Mouse (Mus musculus): Measurements from ENCODE around the gene Ube2m. TPM values are rescaled to one million over a fixed set of nuclear protein-coding genes. Genes with fewer than 3 reads are reported as not detected.
A peak's percentile ranks its signal among the peaks of the same experiment; 100 is the strongest.

The Ube2m gene
- polyA plus RNA-seq, 1 experiment from 2014 or later = 156 TPM

DNA sequence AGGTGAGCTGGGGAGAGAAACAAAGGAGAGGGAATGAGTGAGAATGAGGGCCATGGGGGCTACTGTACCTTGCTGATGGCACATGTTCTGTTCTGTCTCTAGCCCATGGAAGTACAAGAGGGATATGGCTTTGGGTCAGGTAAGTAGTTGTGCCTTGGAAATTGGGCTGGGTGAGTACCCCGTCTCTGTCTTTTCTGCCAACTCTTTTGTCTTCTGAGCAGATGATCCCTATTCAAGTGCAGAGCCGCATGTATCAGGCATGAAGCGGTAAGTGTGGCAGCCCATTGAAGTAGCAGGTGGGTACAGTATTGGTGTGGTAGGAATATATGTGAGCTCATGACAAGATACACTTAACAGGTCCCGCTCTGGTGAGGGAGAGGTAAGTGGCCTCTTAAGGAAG is 9.1 kb downstream of the Ube2m start:
- peaks cover 83% of the 10 kb centered on the region for H3K36me3 ChIP-seq (ENCODE audit: control insufficient read depth, insufficient read depth, low read length)
- no peaks in the 10 kb centered on the region for H3K9me3 ChIP-seq (ENCODE audit: control insufficient read depth, low read length)
- no peak overlapping the region for H3K4me2 ChIP-seq (replicated peaks; ENCODE audit: low read depth, low read length)
- no peaks in the 10 kb centered on the region for H3K27me3 ChIP-seq (ENCODE audit: control insufficient read depth, insufficient read depth, low read length)
- 90% methylated on average over 4 of the region's 4 CpGs for WGBS
- no peak for ATAC-seq (ENCODE audit: low FRiP score, low TSS enrichment)
- H3K9ac ChIP-seq (ENCODE audit: low read depth, low read length) = no peak overlapping the region
- no peak overlapping the region for H3K27ac ChIP-seq (ENCODE audit: low read depth, low read length)
- H3K4me3 ChIP-seq (ENCODE audit: low read length) = no peak overlapping the region
- peaks cover 21% of the 10 kb centered on the region for H3K4me1 ChIP-seq (ENCODE audit: control insufficient read depth, insufficient read depth, low read length)

DNA sequence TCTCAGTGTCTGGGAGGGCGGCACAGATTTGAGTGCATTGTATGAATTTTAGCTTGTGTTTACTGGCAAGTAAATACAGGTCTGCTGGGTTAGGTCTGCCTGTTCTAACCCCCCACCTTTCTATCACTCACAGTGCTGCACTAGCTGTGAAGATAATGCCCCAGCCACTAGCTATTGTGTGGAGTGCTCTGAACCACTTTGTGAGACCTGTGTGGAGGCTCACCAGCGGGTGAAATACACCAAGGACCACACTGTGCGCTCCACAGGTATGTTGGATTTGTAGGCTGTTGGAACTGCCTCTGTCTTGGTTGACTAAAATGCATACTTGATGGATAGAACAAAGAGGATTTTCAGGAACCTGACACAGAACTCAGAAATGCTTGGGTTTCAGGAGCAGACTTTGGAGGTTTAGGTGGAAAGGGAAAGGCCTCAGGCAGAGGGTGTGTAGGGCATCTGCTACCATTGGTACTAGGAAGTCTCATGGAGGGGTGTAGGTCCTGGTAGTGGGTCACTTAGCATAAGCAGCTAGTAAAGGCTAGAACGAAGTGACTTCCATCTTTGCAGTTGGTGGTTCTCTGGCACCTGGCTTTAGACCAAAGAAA is 12.5 kb downstream of the Ube2m start:
- peaks cover 56% of the 10 kb centered on the region for H3K36me3 ChIP-seq (ENCODE audit: control insufficient read depth, insufficient read depth, low read length)
- no peaks in the 10 kb centered on the region for H3K27me3 ChIP-seq (ENCODE audit: control insufficient read depth, insufficient read depth, low read length)
- H3K4me2 ChIP-seq (replicated peaks; ENCODE audit: low read depth, low read length) = peak overlapping the region; percentile 98
- H3K9me3 ChIP-seq (ENCODE audit: control insufficient read depth, low read length) = no peaks in the 10 kb centered on the region
- no peak for ATAC-seq (ENCODE audit: low FRiP score, low TSS enrichment)
- peak overlapping the region; percentile 96 for H3K4me3 ChIP-seq (ENCODE audit: low read length)
- peak overlapping the region; percentile 99 for H3K9ac ChIP-seq (ENCODE audit: low read depth, low read length)
- WGBS = 26% methylated on average over 4 of the region's 4 CpGs
- peak overlapping the region; percentile 100; the same call in 1 of the 2 replicates for H3K27ac ChIP-seq (ENCODE audit: low read depth, low read length)
- H3K4me1 ChIP-seq (ENCODE audit: control insufficient read depth, insufficient read depth, low read length) = peaks cover 24% of the 10 kb centered on the region

DNA sequence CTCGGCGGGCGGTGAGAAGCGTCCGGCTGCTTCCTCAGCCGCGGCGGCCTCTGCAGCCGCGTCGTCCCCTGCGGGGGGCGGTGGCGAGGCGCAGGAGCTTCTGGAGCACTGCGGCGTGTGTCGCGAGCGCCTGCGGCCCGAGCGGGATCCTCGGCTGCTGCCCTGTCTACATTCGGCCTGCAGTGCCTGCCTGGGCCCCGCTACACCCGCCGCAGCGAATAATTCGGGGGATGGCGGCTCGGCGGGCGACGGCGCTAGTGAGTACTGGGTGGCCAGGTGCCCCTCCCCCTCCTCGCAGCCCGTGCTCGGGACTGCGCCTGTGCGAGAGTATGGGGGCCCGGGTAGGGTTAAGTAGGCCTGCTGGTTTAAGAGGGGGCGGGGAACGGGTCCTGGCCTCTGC is 13.3 kb downstream of the Ube2m start:
- Histone ChIP-seq H3K27me3 (ENCODE audit: control insufficient read depth, insufficient read depth, low read length) (no peaks in the 10 kb centered on the region), H3K4me2 (replicated peaks; ENCODE audit: low read depth, low read length) (peak overlapping the region; percentile 98), H3K4me3 (ENCODE audit: low read length) (peak overlapping the region; percentile 96), H3K9ac (ENCODE audit: low read depth, low read length) (peak overlapping the region; percentile 99), H3K36me3 (ENCODE audit: control insufficient read depth, insufficient read depth, low read length) (peaks cover 48% of the 10 kb centered on the region), H3K27ac (ENCODE audit: low read depth, low read length) (peak overlapping the region; percentile 100), H3K4me1 (ENCODE audit: control insufficient read depth, insufficient read depth, low read length) (peaks cover 24% of the 10 kb centered on the region), H3K9me3 (ENCODE audit: control insufficient read depth, low read length) (no peaks in the 10 kb centered on the region)
- WGBS = 0% methylated on average over 39 of the region's 44 CpGs
- ATAC-seq (ENCODE audit: low FRiP score, low TSS enrichment) = peak; percentile 53

DNA sequence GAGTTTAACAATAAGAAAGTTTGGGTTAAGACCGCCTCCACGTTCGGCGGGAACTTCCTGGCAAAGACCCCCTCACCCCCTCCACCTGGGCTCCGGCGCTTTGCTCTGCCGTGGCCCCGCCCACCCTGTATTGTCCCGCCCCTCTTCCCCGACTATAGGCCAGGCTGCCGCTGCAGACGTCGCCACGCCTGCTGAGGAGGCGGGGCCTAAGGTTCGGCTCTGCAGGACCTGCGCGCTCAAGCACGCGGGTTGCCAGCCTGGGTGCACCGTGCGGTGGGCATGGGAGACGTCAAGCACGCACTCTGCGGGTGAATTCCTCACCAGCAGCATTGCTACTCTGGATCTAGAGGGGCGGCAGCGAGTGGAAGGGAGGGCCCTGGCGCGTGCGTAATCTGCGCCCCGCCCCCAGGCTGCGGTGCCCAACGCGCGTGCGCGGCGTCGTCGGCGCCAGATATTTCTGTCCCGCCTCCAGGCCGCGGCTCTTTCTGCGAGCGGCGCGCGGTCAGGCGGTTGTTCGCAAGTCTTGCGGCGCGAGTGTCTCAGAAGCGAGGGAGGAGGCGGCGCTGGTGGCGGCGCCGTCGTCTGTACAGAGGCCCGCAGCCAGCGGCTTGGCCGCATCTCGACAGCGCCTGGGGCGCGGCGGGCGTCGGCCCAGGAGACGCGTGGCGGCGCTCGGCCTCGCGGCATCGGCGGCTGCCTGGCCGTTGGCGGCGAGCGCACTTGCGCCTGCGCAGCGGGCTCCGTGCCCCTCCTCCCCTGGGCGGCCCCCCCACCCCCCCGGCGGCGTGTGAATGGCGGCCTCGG is 13.9 kb downstream of the Ube2m start:
- under 1% methylated on average over 82 of the region's 95 CpGs for WGBS
- ATAC-seq (ENCODE audit: low FRiP score, low TSS enrichment) = peak; percentile 82
- H3K27me3 ChIP-seq (ENCODE audit: control insufficient read depth, insufficient read depth, low read length) = no peaks in the 10 kb centered on the region
- peak overlapping the region; percentile 98 for H3K4me2 ChIP-seq (replicated peaks; ENCODE audit: low read depth, low read length)
- H3K27ac ChIP-seq (ENCODE audit: low read depth, low read length) = peak overlapping the region; percentile 100
- peak overlapping the region; percentile 96 for H3K4me3 ChIP-seq (ENCODE audit: low read length)
- H3K36me3 ChIP-seq (ENCODE audit: control insufficient read depth, insufficient read depth, low read length) = peaks cover 41% of the 10 kb centered on the region
- H3K9me3 ChIP-seq (ENCODE audit: control insufficient read depth, low read length) = no peaks in the 10 kb centered on the region
- peak overlapping the region; percentile 99 for H3K9ac ChIP-seq (ENCODE audit: low read depth, low read length)
- H3K4me1 ChIP-seq (ENCODE audit: control insufficient read depth, insufficient read depth, low read length) = peaks cover 24% of the 10 kb centered on the region

DNA sequence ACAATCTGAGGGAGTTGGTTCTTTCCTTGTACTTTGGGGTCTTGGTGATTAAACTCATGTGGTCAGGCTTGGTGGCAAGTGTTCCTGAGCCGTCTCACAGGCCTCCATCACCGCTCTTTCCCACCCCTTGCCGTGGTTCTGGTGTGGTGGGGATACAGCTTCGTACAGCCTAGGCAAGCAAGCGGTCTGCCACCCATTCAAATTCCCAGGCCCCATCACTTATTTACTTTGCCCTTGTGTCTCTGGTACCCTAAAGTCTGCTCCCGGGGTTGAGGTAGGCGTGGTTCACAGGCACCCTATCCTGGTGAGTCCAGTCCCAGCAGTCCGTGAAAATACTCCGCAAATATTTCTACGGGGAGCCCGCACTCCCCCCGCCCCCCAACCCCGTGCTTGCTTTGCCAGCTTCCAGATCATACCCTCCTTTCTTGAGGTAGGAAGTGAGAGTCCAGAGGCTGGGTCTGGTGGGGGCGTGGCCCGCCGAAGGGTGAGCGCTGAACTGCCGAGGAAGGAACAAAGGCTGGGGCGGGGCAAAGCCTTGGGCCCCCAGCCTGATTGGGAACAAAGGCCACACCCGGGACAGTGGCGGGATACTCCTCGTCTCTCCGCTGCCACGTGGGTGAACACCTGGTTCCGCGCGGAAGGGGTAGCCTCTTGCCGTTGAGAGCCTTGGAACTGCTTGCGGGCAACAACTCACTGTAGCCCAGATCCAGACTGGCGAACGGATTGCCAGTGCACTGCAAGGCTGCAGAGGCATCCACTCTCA is 15.1 kb downstream of the Ube2m start:
- peak; percentile 87 for ATAC-seq (ENCODE audit: low FRiP score, low TSS enrichment)
- peak overlapping the region; percentile 96 for H3K4me3 ChIP-seq (ENCODE audit: low read length)
- peaks cover 24% of the 10 kb centered on the region for H3K4me1 ChIP-seq (ENCODE audit: control insufficient read depth, insufficient read depth, low read length)
- H3K36me3 ChIP-seq (ENCODE audit: control insufficient read depth, insufficient read depth, low read length) = peaks cover 29% of the 10 kb centered on the region
- peak overlapping the region; percentile 99 for H3K9ac ChIP-seq (ENCODE audit: low read depth, low read length)
- peak overlapping the region; percentile 100 for H3K27ac ChIP-seq (ENCODE audit: low read depth, low read length)
- H3K27me3 ChIP-seq (ENCODE audit: control insufficient read depth, insufficient read depth, low read length) = no peaks in the 10 kb centered on the region
- WGBS = 2% methylated on average over 31 of the region's 31 CpGs
- no peaks in the 10 kb centered on the region for H3K9me3 ChIP-seq (ENCODE audit: control insufficient read depth, low read length)
- H3K4me2 ChIP-seq (replicated peaks; ENCODE audit: low read depth, low read length) = peak overlapping the region; percentile 98

DNA sequence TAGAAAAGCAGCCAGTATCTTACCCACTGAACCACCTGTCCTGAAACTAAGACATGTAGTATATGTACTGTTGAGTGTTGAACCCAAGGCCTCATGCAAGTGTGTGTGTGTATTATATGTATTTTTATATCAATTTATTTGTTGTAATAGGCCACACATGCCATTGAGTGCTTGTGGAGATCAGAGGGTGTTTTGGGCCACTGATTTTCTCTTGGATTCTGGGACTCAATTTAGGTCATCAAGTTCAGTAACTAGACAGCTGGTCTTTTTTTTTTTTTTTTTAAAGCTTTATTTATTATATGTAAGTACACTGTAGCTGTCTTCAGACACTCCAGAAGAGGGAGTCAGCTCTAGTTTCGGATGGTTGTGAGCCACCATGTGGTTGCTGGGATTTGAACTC is 22.9 kb downstream of the Ube2m start:
- Histone ChIP-seq H3K27ac (ENCODE audit: low read depth, low read length) (no peak overlapping the region), H3K9me3 (ENCODE audit: control insufficient read depth, low read length) (no peaks in the 10 kb centered on the region), H3K4me1 (ENCODE audit: control insufficient read depth, insufficient read depth, low read length) (no peaks in the 10 kb centered on the region), H3K4me2 (replicated peaks; ENCODE audit: low read depth, low read length) (no peak overlapping the region), H3K9ac (ENCODE audit: low read depth, low read length) (no peak overlapping the region), H3K4me3 (ENCODE audit: low read length) (no peak overlapping the region), H3K36me3 (ENCODE audit: control insufficient read depth, insufficient read depth, low read length) (no peaks in the 10 kb centered on the region), H3K27me3 (ENCODE audit: control insufficient read depth, insufficient read depth, low read length) (no peaks in the 10 kb centered on the region)
- WGBS = 79% methylated on average over 1 of the region's 1 CpGs
- no peak for ATAC-seq (ENCODE audit: low FRiP score, low TSS enrichment)

DNA sequence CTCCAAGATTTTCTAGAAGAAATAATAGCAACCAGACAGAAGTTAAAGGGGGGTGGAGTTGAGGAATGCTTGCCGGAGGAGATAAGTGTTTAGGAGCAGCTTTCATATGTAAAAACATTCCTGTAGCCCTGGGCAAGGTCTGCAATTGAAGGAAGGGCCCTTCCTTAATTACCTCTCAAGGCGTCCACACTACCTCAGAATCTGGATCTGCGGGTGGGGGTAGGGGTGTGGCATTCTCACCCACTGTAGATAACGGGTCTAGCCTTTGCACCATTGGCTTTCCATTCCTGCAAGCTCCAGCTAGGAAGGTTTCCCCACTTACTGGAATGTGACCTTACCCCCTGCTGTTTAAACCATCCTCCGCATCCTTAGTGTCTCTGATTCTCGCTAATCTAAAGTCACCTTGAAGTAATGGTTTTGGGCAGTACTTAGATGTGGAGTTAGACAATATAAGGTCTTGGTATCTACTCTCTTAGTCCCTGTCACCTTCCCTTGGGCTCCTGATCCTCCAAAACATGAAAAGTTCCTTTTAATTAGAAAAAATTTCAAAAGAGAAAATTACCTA is 23.7 kb downstream of the Ube2m start:
- H3K9me3 ChIP-seq (ENCODE audit: control insufficient read depth, low read length) = no peaks in the 10 kb centered on the region
- H3K4me2 ChIP-seq (replicated peaks; ENCODE audit: low read depth, low read length) = no peak overlapping the region
- H3K36me3 ChIP-seq (ENCODE audit: control insufficient read depth, insufficient read depth, low read length) = no peaks in the 10 kb centered on the region
- no peak overlapping the region for H3K27ac ChIP-seq (ENCODE audit: low read depth, low read length)
- no peak overlapping the region for H3K4me3 ChIP-seq (ENCODE audit: low read length)
- H3K9ac ChIP-seq (ENCODE audit: low read depth, low read length) = no peak overlapping the region
- ATAC-seq (ENCODE audit: low FRiP score, low TSS enrichment) = no peak
- WGBS = 41% methylated on average over 6 of the region's 6 CpGs
- no peaks in the 10 kb centered on the region for H3K27me3 ChIP-seq (ENCODE audit: control insufficient read depth, insufficient read depth, low read length)
- no peaks in the 10 kb centered on the region for H3K4me1 ChIP-seq (ENCODE audit: control insufficient read depth, insufficient read depth, low read length)

DNA sequence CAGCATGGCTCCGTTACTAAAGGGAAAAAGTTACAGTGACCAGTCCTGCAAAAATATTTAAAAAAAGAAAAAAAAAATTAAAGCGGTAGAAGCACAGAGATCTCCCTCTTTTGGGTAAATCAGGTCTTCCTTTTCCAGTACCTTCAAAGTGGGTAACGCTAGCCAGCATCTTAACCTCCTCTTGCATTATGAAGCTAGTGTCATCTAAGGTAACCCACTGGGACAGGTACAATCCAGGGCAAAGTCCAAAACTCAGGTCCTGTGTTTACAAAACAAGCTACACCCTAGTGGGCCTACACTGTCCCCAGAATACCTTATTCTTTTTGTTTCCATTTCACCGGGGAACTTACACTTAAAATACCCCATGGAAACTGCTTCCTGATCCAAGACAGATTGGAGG is 24.4 kb downstream of the Ube2m start:
- Histone ChIP-seq H3K27me3 (ENCODE audit: control insufficient read depth, insufficient read depth, low read length) (no peaks in the 10 kb centered on the region), H3K4me3 (ENCODE audit: low read length) (no peak overlapping the region), H3K27ac (ENCODE audit: low read depth, low read length) (no peak overlapping the region), H3K36me3 (ENCODE audit: control insufficient read depth, insufficient read depth, low read length) (no peaks in the 10 kb centered on the region), H3K4me1 (ENCODE audit: control insufficient read depth, insufficient read depth, low read length) (no peaks in the 10 kb centered on the region; the same call in 1 of the 2 replicates), H3K4me2 (replicated peaks; ENCODE audit: low read depth, low read length) (no peak overlapping the region), H3K9me3 (ENCODE audit: control insufficient read depth, low read length) (no peaks in the 10 kb centered on the region), H3K9ac (ENCODE audit: low read depth, low read length) (no peak overlapping the region)
- no peak for ATAC-seq (ENCODE audit: low FRiP score, low TSS enrichment)
- WGBS = 60% methylated on average over 4 of the region's 4 CpGs

Data from kidney, embryonic 14.5 days (tissue).